Mouse (Mus musculus) C3H10T1/2 (cell line): ENCODE measurements around the gene Zfp715. TPM values are rescaled to one million over a fixed set of nuclear protein-coding genes. Genes with fewer than 3 reads are reported as not detected.

ENCODE experiments used
- polyA plus RNA-seq, 2 experiments: library from polyadenylated mRNA; unstranded; fragments of >200 nt; fragmentation: generic; extraction: Trizol; gene quantifications; one replicate each; pipeline ENCODE4 v1.2.1; 2012; ENCODE audit warnings: missing spikeins in 2 of 2

The Zfp715 gene
- 1 to 10 TPM in 1 of 2 experiments, under 1 TPM in 1; 0.14 to 1.3 TPM for polyA plus RNA-seq

GRCm38 (mm10) chr7:43313013-43313428 lies at the start of gene Zfp715:
Gene Zfp715, minus strand, starts transcription at chr7:43313294.

GRCm38 (mm10) chr7:43351154-43351553 lies 38.1 kb upstream of the Zfp715 start, which contains the start of gene Siglecf:
Gene Siglecf, plus strand, starts transcription at chr7:43351341.

Other genes with a start within 250 kb of the Zfp715 start
- gene Zfp936, start 199.1 kb downstream of the Zfp715 start, polyA plus RNA-seq, result not detected
- gene Siglecf, start 38.0 kb upstream of the Zfp715 start, polyA plus RNA-seq, result not detected
- under 1 TPM in 1 of 2 experiments, not detected in 1; 0.62 TPM for gene Siglecg, start 94.9 kb upstream of the Zfp715 start, polyA plus RNA-seq
- gene Lim2, start 114.4 kb upstream of the Zfp715 start, polyA plus RNA-seq, result not detected
- under 1 TPM in 1 of 2 experiments, not detected in 1; 0.09 TPM for gene Nkg7, start 123.8 kb upstream of the Zfp715 start, polyA plus RNA-seq
- gene Cldnd2, start 127.5 kb upstream of the Zfp715 start, polyA plus RNA-seq, result not detected
- gene Etfb, start 130.8 kb upstream of the Zfp715 start, polyA plus RNA-seq, result 100 to 1,000 TPM; 318 to 407 TPM
- under 1 TPM; 0.07 to 0.63 TPM for gene Gm45233, start 130.8 kb upstream of the Zfp715 start, polyA plus RNA-seq
- gene Vsig10l, start 149.9 kb upstream of the Zfp715 start, polyA plus RNA-seq, result 1 to 10 TPM in 1 of 2 experiments, under 1 TPM in 1; 0.11 to 2.1 TPM
- gene Iglon5, start 176.8 kb upstream of the Zfp715 start, polyA plus RNA-seq, result 10 to 100 TPM in 1 of 2 experiments, 1 to 10 TPM in 1; 5.7 to 26.5 TPM
- gene 4931406B18Rik, start 192.6 kb upstream of the Zfp715 start, polyA plus RNA-seq, result not detected
- gene Cd33, start 231.1 kb upstream of the Zfp715 start, polyA plus RNA-seq, result under 1 TPM in 1 of 2 experiments, not detected in 1; 0.04 TPM
- gene Zfp658, start 249.0 kb upstream of the Zfp715 start, polyA plus RNA-seq, result 1 to 10 TPM in 1 of 2 experiments, under 1 TPM in 1; 0.11 to 2.6 TPM